Mouse (Mus musculus) lung, embryonic 14.5 days (tissue): ENCODE measurements around the gene Hmgcs1. TPM values are rescaled to one million over a fixed set of nuclear protein-coding genes. Genes with fewer than 3 reads are reported as not detected.

Experiments used
- ATAC-seq: fragments of 200-750 bp; cut with Nextera tagmentation; 2 replicates; pipeline ENCODE4 v1.8.0; 2017; ENCODE audit warnings: mild to moderate bottlenecking, moderate TSS enrichment, moderate library complexity; ENCODE audit not compliant: insufficient read depth
- DNase-seq: peaks from one replicate; pipeline ENCODE4 v3.0.0-alpha.2; 2015
- H3K27ac ChIP-seq: fragments of 300-500 bp; sonication (generic); 2 replicates; pipeline ENCODE4 v1.5.1; 2014; ENCODE audit warnings: low read depth, mild to moderate bottlenecking, moderate library complexity
- H3K27me3 ChIP-seq: fragments of 300-500 bp; sonication (generic); 2 replicates; pipeline ENCODE4 v1.6.1; 2014; ENCODE audit warnings: low read length, control low read depth; ENCODE audit not compliant: insufficient read depth
- H3K36me3 ChIP-seq: fragments of 300-500 bp; sonication (generic); 2 replicates; pipeline ENCODE4 v1.6.1; 2014; ENCODE audit warnings: control low read depth; ENCODE audit not compliant: insufficient read depth
- H3K4me1 ChIP-seq: fragments of 300-500 bp; sonication (generic); 2 replicates; pipeline ENCODE4 v1.6.1; 2014; ENCODE audit warnings: antibody characterized with exemption, control low read depth; ENCODE audit not compliant: insufficient read depth
- H3K4me2 ChIP-seq: fragments of 300-500 bp; sonication (generic); 2 replicates; pipeline ENCODE4 v1.6.1; 2014; ENCODE audit warnings: mild to moderate bottlenecking
- H3K4me3 ChIP-seq: fragments of 300-500 bp; sonication (generic); 2 replicates; pipeline ENCODE4 v1.5.1; 2014; ENCODE audit warnings: low read depth, low read length
- H3K9ac ChIP-seq: fragments of 300-500 bp; sonication (generic); 2 replicates; pipeline ENCODE4 v1.6.1; 2014
- H3K9me3 ChIP-seq: fragments of 300-500 bp; sonication (generic); 2 replicates; pipeline ENCODE4 v1.6.1; 2016; ENCODE audit warnings: low read depth, low read length, control low read depth
- CTCF ChIP-seq: IDR thresholded peaks from 2 replicates; pipeline ENCODE4 v1.5.1; 2016; ENCODE audit warnings: antibody characterized with exemption, low read depth
- WGBS: fragments of 180-500 bp; shearing (Covaris S2); extraction: QIAGEN DNeasy Blood & Tissue Kit; methylation state at CpG from one replicate; pipeline ENCODE4 v1.1.7; 2014; 5-methylcytosine and 5-hydroxymethylcytosine counted together
- polyA plus RNA-seq: library from polyadenylated mRNA; unstranded; fragments of >200 nt; fragmentation: Nextera tagmentation; extraction: Ambion mirVana; gene quantifications from 2 replicates; pipeline ENCODE4 v1.2.1, GENCODE M21; 2014

Hmgcs1 gene
- 126 and 142 TPM in 2 replicates for polyA plus RNA-seq

DNA sequence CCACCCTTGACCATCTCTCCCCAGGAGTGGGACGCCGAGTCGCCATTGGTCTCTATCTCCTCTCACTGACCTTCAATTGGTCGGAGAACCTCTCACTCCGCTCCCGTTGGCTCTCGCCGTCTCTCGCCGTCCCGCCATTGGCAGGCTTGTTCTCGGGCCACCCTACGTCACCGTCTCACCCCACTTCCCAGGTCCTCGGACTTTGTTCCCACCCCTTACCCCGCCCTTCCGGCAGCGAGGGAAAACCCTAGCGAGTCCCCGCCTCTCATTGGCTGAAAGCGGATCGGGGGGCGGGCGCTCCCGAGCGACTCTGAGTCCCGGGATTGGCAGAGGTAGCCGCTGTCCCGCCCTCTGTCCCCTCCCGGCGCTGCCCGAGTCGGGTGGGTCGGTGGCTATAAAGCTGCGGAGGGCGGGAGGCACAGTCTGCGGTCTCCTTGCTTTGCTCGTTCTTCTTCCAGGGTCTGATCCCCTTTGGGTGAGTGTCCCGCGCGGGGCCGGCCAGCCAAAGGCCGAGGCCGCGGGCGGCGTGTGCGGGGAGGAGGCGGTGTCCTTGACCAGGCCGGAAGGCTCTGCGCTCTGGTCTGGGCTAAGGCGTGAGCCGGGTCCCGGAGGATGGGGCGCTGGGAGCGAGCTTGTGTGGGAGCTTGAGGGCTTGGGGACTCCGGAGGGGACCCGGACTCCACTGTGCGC is at the start of gene Hmgcs1:
Gene Hmgcs1, plus strand, starts transcription at position 341 of the 690 bp plus-strand sequence.
- ATAC-seq (peak; percentile 99), DNase-seq (peak; percentile 99)
- no peak for TF ChIP-seq CTCF
- H3K4me2 ChIP-seq = peak within 1 kb of the TSS; percentile 89
- H3K36me3 ChIP-seq = no peaks in the 10 kb centered on the region; the same call in 1 of the 2 replicates
- peak within 1 kb of the TSS; percentile 84 for H3K9ac ChIP-seq
- WGBS = under 1% methylated on average over 58 of the region's 59 CpGs
- peaks cover 6% of the 10 kb centered on the region for H3K4me1 ChIP-seq
- peak within 1 kb of the TSS; percentile 96 for H3K27ac ChIP-seq
- H3K27me3 ChIP-seq = no peaks in the 10 kb centered on the region
- H3K4me3 ChIP-seq = peak within 1 kb of the TSS; percentile 93
- H3K9me3 ChIP-seq = no peaks in the 10 kb centered on the region

DNA sequence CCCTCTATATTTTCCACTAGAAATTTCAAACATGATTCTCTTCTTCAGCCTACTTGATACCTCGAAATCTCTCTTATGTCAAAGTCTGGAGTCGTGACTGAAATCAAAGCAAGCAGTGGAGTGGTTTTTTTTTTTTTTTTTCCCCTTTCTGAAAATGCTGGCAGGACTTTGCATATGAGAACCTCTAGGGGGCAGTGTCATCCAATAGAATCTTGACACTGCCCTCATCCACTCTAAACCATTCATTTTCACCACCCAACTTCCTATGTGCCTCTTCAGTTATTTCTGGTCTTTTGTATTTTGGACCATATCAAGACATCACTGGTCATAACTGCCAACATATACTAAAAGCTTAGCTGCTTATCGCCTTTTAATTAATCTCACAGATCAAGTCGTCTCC is 49.7 kb upstream of the Hmgcs1 start:
- no peak overlapping the region for H3K4me2 ChIP-seq

DNA sequence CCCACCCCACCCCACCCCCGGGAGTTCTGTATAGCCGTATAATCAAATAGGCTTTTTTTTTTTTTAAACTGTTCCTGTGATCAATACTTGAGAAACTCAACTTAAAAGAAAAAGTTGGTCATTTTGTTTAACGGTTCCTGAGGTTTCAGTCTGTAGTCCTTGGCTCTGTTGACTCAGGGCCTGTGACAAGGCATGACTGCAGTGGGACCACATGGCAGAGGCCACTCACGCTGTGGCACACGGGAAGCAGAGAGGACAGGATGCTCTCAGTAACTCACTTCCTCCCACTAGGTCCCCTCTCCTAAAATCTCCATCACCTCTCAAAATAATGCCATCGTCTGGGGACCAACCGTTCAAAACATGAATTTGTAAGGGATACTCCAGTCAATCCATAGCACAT is 49.0 kb upstream of the Hmgcs1 start:
- no peak for DNase-seq
- Histone ChIP-seq H3K4me2 (no peak overlapping the region), H3K9ac (no peak overlapping the region), H3K4me3 (no peak overlapping the region), H3K36me3 (no peaks in the 10 kb centered on the region), H3K4me1 (no peaks in the 10 kb centered on the region), H3K27ac (no peak overlapping the region), H3K27me3 (no peaks in the 10 kb centered on the region), H3K9me3 (no peaks in the 10 kb centered on the region)
- no peak for TF ChIP-seq CTCF
- no peak for ATAC-seq
- 68% methylated on average over 7 of the region's 7 CpGs for WGBS

More for the DNA sequence above, 49.7 kb upstream of the Hmgcs1 start:
- Histone ChIP-seq H3K27ac (no peak overlapping the region), H3K4me1 (no peaks in the 10 kb centered on the region), H3K36me3 (no peaks in the 10 kb centered on the region), H3K9ac (no peak overlapping the region), H3K9me3 (no peaks in the 10 kb centered on the region), H3K27me3 (no peaks in the 10 kb centered on the region), H3K4me3 (no peak overlapping the region)
- TF ChIP-seq CTCF = peak; percentile 67
- 41% methylated on average over 4 of the region's 4 CpGs for WGBS
- peak; percentile 85 for DNase-seq
- no peak for ATAC-seq

DNA sequence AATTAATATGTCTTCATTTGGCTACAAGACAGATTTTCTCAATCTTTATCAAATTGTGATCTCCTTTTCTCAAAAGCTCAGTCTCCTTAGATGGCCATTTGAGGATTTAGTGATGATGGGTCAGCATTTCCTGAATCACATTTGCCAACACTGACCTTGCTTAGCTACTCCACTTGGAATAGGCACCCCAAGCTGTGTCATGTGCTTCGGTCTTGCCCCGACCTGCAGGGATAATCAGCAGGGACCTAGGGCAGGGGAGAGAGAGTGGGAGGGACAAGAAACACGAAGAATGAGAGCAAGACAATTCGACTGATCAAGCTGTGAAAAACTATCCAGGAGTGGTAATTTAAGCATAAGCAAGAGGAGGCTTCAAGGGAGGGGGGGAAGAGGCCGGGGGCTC is 45.4 kb upstream of the Hmgcs1 start:
- no peak for ATAC-seq
- H3K9ac ChIP-seq = no peak overlapping the region
- 63% methylated on average over 5 of the region's 5 CpGs for WGBS

DNA sequence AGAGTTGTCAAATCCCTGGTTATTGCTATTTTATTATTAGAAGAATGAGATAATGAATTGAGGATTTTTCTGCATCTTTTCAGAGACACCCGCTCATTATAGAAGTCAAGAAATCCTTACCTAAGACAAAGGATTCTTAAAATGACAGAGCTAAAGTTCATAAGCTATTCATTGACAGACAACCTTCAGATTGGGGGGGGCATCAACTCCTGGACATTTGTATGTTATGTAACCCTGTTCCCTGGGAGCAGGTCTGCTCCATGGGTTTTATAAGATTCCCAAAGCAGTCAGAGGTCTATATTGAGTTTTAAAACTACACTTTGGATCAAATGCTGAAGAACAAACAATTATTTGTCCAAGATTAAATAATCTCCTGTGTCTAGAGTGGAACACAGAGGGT is 43.7 kb upstream of the Hmgcs1 start:
- H3K4me2 ChIP-seq = no peak overlapping the region
- DNase-seq (no peak), ATAC-seq (no peak)
- no peaks in the 10 kb centered on the region for H3K36me3 ChIP-seq
- no peaks in the 10 kb centered on the region for H3K27me3 ChIP-seq
- no peaks in the 10 kb centered on the region for H3K4me1 ChIP-seq
- H3K4me3 ChIP-seq = no peak overlapping the region
- no peak overlapping the region for H3K27ac ChIP-seq
- WGBS = 91% methylated on average over 1 of the region's 1 CpGs
- no peaks in the 10 kb centered on the region for H3K9me3 ChIP-seq
- no peak for TF ChIP-seq CTCF
- H3K9ac ChIP-seq = no peak overlapping the region

More for the DNA sequence above, 45.4 kb upstream of the Hmgcs1 start:
- Histone ChIP-seq H3K4me3 (no peak overlapping the region), H3K27ac (no peak overlapping the region), H3K27me3 (no peaks in the 10 kb centered on the region), H3K4me2 (no peak overlapping the region), H3K4me1 (no peaks in the 10 kb centered on the region), H3K36me3 (no peaks in the 10 kb centered on the region), H3K9me3 (no peaks in the 10 kb centered on the region)
- no peak for DNase-seq
- no peak for TF ChIP-seq CTCF

DNA sequence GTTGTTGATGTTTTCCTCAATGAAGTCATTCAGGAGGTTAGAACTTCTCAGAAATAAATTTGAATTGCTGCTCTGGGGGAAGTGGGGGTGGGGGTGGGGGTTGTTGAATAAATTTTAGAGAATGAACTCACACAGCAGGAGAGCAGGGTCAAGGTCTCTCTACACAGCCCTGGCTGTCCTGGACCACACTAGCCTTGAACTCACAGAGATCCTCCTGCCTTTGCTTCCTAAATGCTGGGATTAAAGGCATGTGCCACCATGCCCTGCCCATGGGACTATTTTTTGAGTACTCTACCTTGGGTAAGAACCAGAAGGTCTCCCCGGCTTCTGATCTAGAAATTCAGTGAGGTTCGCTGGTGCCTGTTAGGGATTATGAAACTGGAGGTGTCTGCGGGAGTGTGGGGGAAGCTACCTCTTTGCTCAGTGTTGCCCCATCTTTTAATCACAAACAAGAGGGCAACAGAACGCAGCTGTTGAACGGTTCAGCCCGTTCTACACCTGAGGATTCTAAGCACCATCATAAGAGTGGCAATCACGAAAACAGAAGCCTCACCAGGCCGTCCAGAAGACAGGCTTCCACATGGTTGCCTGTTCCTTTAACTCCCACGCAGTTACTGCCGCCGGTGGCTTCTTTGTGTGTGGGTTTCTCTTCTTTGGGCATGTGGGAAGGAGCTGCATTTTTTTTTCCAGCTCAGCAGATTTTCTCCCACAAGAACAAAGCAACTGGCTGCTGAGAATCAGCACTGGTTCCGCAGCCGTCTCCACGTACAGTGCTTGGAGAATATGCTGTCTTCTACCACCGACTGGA is 41.1 kb upstream of the Hmgcs1 start:
- no peak overlapping the region for H3K27ac ChIP-seq
- H3K4me2 ChIP-seq = no peak overlapping the region
- H3K9me3 ChIP-seq = no peaks in the 10 kb centered on the region
- H3K36me3 ChIP-seq = no peaks in the 10 kb centered on the region
- DNase-seq (no peak), ATAC-seq (no peak)
- H3K4me3 ChIP-seq = no peak overlapping the region
- H3K4me1 ChIP-seq = no peaks in the 10 kb centered on the region
- H3K27me3 ChIP-seq = no peaks in the 10 kb centered on the region
- no peak overlapping the region for H3K9ac ChIP-seq
- TF ChIP-seq CTCF = no peak
- 57% methylated on average over 15 of the region's 15 CpGs for WGBS

DNA sequence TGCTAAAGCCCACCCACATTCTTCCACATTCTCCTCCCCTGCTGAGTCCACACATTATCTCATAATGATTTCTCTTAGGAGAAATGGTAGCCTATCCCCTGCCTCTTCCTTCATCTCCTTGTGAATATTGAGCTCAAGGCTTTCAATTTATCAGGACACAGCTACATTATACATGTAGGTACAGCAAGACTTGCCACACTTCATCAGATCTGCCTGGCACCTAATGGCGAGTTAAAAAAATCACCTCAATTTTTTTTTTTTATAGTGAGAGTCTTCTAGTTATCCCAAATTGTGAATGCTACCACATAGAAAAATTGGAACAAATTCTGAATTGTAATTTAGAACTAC is 40.5 kb upstream of the Hmgcs1 start:
- H3K9ac ChIP-seq = no peak overlapping the region
- TF ChIP-seq CTCF = no peak
- WGBS = 76% methylated on average over 1 of the region's 1 CpGs
- H3K36me3 ChIP-seq = no peaks in the 10 kb centered on the region
- H3K4me1 ChIP-seq = no peaks in the 10 kb centered on the region
- ATAC-seq = no peak; the same call in 1 of the 2 replicates
- DNase-seq = no peak
- no peak overlapping the region for H3K4me3 ChIP-seq
- H3K9me3 ChIP-seq = no peaks in the 10 kb centered on the region
- H3K27me3 ChIP-seq = no peaks in the 10 kb centered on the region
- H3K27ac ChIP-seq = no peak overlapping the region
- no peak overlapping the region for H3K4me2 ChIP-seq
